Mouse (Mus musculus) limb, embryonic 15.5 days (tissue): ENCODE measurements around the gene Gnl3. TPM values are rescaled to one million over a fixed set of nuclear protein-coding genes. Genes with fewer than 3 reads are reported as not detected.

Experiments used
- ATAC-seq: fragments of 200-750 bp; cut with Nextera tagmentation; 2 replicates; pipeline ENCODE4 v1.8.0; 2017; ENCODE audit warnings: low read depth, moderate TSS enrichment; ENCODE audit not compliant: insufficient number of reproducible peaks, low FRiP score, low TSS enrichment
- H3K27ac ChIP-seq: fragments of 300-500 bp; sonication (generic); 2 replicates; pipeline ENCODE4 v1.5.1; 2015; ENCODE audit warnings: moderate library complexity, mild to moderate bottlenecking, inconsistent platforms
- H3K27me3 ChIP-seq: fragments of 300-500 bp; sonication (generic); 2 replicates; pipeline ENCODE4 v1.6.1; 2015; ENCODE audit warnings: inconsistent platforms
- H3K36me3 ChIP-seq: fragments of 300-500 bp; sonication (generic); 2 replicates; pipeline ENCODE4 v1.6.1; 2015; ENCODE audit warnings: inconsistent platforms
- H3K4me1 ChIP-seq: fragments of 300-500 bp; sonication (generic); 2 replicates; pipeline ENCODE4 v1.6.1; 2015; ENCODE audit warnings: inconsistent platforms
- H3K4me2 ChIP-seq: fragments of 300-500 bp; sonication (generic); 2 replicates; pipeline ENCODE4 v1.6.1; 2015; ENCODE audit warnings: mild to moderate bottlenecking, inconsistent platforms
- H3K4me3 ChIP-seq: fragments of 300-500 bp; sonication (generic); 2 replicates; pipeline ENCODE4 v1.5.1; 2015; ENCODE audit warnings: mild to moderate bottlenecking, inconsistent platforms
- H3K9ac ChIP-seq: fragments of 300-500 bp; sonication (generic); 2 replicates; pipeline ENCODE4 v1.6.1; 2015; ENCODE audit warnings: inconsistent platforms
- H3K9me3 ChIP-seq: fragments of 300-500 bp; sonication (generic); 2 replicates; pipeline ENCODE4 v1.6.1; 2016; ENCODE audit warnings: inconsistent platforms
- WGBS: fragments of 180-500 bp; shearing (Covaris S2); methylation state at CpG from one replicate; pipeline ENCODE4 v1.1.7; 2015; 5-methylcytosine and 5-hydroxymethylcytosine counted together
- polyA plus RNA-seq: library from polyadenylated mRNA; unstranded; fragments of >200 nt; fragmentation: Nextera tagmentation; extraction: Ambion mirVana; gene quantifications from 2 replicates; pipeline ENCODE4 v1.2.1, GENCODE M21; 2015

Gnl3 gene
- polyA plus RNA-seq: 105 and 113 TPM in 2 replicates

- ATAC-seq: peak; percentile 95
- peaks cover 19% of the 10 kb centered on the region for H3K4me1 ChIP-seq
- whole genome bisulfite sequencing: under 1% methylated on average over 40 of the region's 53 CpGs
- H3K4me2 ChIP-seq: peak within 1 kb of the TSS; percentile 67
- H3K4me3 ChIP-seq: peak within 1 kb of the TSS; percentile 74
- peak within 1 kb of the TSS; percentile 94 for H3K9ac ChIP-seq
- no peaks in the 10 kb centered on the region for H3K9me3 ChIP-seq
- no peaks in the 10 kb centered on the region for H3K27me3 ChIP-seq
- peak within 1 kb of the TSS; percentile 98 for H3K27ac ChIP-seq
- peaks cover 39% of the 10 kb centered on the region for H3K36me3 ChIP-seq
Observed at GRCm38 (mm10) chr14:31018860-31019291, at the start of gene Gnl3, which contains the start of gene Pbrm1. Gene Gnl3, minus strand, starts transcription at chr14:31019152. Gene Pbrm1, plus strand, starts transcription at chr14:31019138.

DNA sequence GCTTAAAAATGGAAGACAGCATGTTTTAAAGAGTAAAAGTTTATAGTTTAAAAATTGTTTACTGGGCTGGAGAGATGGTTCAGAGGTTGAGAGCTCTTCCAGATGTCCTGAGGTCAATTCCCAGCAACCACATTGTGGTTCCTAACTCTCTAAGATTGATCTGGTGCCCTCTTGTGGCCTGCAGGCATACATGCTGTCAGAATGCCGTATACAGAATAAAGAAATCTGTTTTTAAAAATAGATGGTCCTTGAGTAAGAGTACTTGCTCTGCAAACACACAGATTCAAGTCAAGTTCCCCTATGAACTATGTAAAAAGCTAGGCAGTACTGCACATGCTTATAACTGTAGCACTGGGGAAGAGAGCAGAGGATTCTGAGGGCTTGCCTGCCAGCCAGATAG lies 43.3 kb upstream of the Gnl3 start:
- no peak for ATAC-seq
- H3K9me3 ChIP-seq: no peaks in the 10 kb centered on the region
- H3K36me3 ChIP-seq: peaks cover 72% of the 10 kb centered on the region
- no peak overlapping the region for H3K27ac ChIP-seq
- H3K9ac ChIP-seq: no peak overlapping the region
- no peak overlapping the region for H3K4me2 ChIP-seq
- H3K4me3 ChIP-seq: no peak overlapping the region
- WGBS: 72% methylated on average over 1 of the region's 1 CpGs
- H3K4me1 ChIP-seq: no peaks in the 10 kb centered on the region
- H3K27me3 ChIP-seq: no peaks in the 10 kb centered on the region

- Histone ChIP-seq H3K9me3 (no peaks in the 10 kb centered on the region), H3K4me1 (no peaks in the 10 kb centered on the region), H3K4me2 (no peak overlapping the region), H3K27ac (no peak overlapping the region), H3K36me3 (peaks cover 66% of the 10 kb centered on the region), H3K27me3 (no peaks in the 10 kb centered on the region), H3K4me3 (no peak overlapping the region), H3K9ac (no peak overlapping the region)
- WGBS: 96% methylated on average over 1 of the region's 1 CpGs
- no peak for ATAC-seq
Observed at GRCm38 (mm10) chr14:31045817-31046216, 26.9 kb upstream of the Gnl3 start.

- no peak overlapping the region for H3K27ac ChIP-seq
- no peak overlapping the region for H3K4me2 ChIP-seq
- H3K9me3 ChIP-seq: no peaks in the 10 kb centered on the region
- peaks cover 60% of the 10 kb centered on the region for H3K36me3 ChIP-seq
- no peak overlapping the region for H3K4me3 ChIP-seq
- no peaks in the 10 kb centered on the region for H3K4me1 ChIP-seq
- no peaks in the 10 kb centered on the region for H3K27me3 ChIP-seq
- no peak for ATAC-seq
- WGBS: 87% methylated on average over 5 of the region's 5 CpGs
- no peak overlapping the region for H3K9ac ChIP-seq
Observed at GRCm38 (mm10) chr14:31045296-31045695, 26.3 kb upstream of the Gnl3 start.

DNA sequence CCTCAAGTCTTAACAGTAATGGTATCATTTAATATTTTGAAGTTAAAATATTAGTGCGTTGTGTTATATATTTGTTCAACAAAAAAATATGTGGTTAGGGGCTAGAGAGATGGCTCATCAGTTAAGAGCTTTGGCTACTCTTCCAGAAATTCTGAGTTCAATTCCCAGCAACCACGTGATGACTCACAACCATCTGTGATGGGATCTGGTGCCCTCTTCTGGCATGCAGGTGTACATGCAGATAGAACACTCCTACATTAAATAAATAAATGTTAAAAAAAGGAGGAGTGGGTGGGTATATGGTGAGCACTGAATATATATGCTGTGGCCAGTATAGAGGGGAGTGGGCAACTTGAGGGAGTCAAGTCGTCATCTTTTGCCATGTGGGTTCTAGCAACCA lies 6.8 kb upstream of the Gnl3 start:
- WGBS: 76% methylated on average over 3 of the region's 3 CpGs
- H3K36me3 ChIP-seq: peaks cover 51% of the 10 kb centered on the region
- H3K27me3 ChIP-seq: no peaks in the 10 kb centered on the region
- H3K4me2 ChIP-seq: no peak overlapping the region
- peaks cover under 1% of the 10 kb centered on the region; the same call in 1 of the 2 replicates for H3K4me1 ChIP-seq
- no peak overlapping the region for H3K4me3 ChIP-seq
- no peak for ATAC-seq
- no peak overlapping the region for H3K9ac ChIP-seq
- no peaks in the 10 kb centered on the region for H3K9me3 ChIP-seq
- no peak overlapping the region for H3K27ac ChIP-seq

- WGBS: 38% methylated on average over 1 of the region's 1 CpGs
- Histone ChIP-seq H3K9ac (no peak overlapping the region), H3K27me3 (no peaks in the 10 kb centered on the region), H3K9me3 (no peaks in the 10 kb centered on the region), H3K4me2 (no peak overlapping the region), H3K4me3 (no peak overlapping the region), H3K36me3 (peaks cover 34% of the 10 kb centered on the region), H3K4me1 (peaks cover 13% of the 10 kb centered on the region), H3K27ac (no peak overlapping the region)
- ATAC-seq: no peak
Observed at GRCm38 (mm10) chr14:31022579-31022978, 3.6 kb upstream of the Gnl3 start.

DNA sequence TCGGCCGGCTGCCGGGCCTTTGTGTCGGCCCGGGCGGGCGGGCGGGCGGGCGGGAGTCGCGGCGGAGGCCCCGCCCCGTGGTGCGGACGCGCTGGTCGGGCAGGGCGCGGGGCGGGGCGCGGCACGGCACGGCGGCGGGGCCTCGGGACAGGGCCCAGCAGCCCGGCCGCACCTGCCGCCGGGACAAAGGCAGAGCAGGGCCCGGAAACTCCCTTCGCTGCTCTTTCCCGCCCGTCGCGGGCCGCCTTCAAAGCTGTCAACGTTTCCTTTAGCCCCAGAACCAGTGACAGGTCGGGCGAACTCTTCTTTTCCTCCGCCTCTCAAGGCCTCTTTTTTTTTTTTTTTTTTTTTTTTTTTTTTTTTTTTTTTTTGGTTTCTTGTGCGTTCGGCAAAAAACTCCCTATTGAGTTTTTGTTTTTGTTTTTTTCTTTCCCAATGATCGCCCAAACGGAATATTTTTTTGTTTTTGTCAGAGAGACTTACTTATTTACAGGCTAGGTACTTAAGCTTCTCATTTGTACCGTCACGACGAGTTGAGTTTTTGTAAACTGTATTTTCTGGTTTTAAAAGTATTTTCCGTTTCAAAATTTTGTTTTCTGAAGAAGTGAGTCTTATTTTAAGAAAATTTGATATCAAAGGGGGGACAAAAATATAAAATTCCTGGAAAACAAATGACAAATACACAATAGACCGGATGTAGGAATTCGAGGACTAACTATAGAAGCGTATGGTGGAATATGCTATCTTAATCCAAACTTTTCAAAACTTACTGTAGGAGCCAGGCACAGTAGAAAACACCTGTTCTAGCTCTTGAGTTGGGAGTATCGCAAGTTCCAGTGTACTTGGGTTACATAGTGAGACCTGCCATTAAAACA lies 616 bp upstream of the Gnl3 start:
- Histone ChIP-seq H3K9ac (peak overlapping the region; percentile 94), H3K9me3 (no peaks in the 10 kb centered on the region), H3K27ac (peak overlapping the region; percentile 98), H3K4me3 (peak overlapping the region; percentile 74), H3K36me3 (peaks cover 37% of the 10 kb centered on the region), H3K4me2 (peak overlapping the region; percentile 50), H3K27me3 (no peaks in the 10 kb centered on the region), H3K4me1 (peaks cover 19% of the 10 kb centered on the region)
- peak; percentile 92 for ATAC-seq
- 2% methylated on average over 42 of the region's 56 CpGs for WGBS

- Histone ChIP-seq H3K27ac (no peak overlapping the region), H3K4me3 (peak overlapping the region; percentile 74), H3K9me3 (no peaks in the 10 kb centered on the region), H3K36me3 (peaks cover 46% of the 10 kb centered on the region), H3K9ac (peak overlapping the region; percentile 94), H3K4me1 (peaks cover 19% of the 10 kb centered on the region), H3K4me2 (peak overlapping the region; percentile 67), H3K27me3 (no peaks in the 10 kb centered on the region)
- 0% methylated on average over 2 of the region's 2 CpGs for WGBS
- no peak for ATAC-seq
Observed at GRCm38 (mm10) chr14:31017854-31018253, 1.1 kb downstream of the Gnl3 start.

DNA sequence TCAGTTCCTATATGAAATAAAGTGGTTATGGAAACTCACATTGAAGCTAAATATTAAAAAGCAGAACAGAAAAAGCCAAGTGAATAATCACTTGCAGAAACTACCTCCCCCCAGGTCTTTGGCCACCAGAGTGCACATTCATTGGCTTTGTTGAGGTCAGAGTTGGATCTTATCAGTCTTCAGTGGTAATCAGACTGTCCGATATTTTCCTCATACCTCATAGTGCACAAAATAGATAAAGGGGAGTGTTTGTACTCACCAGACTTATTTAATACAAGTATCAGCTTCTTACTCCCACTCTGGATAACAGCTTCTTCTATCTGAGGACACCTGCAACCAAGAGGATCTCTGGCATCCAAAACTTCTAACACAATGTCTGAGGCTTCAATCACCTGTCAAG lies 2.9 kb downstream of the Gnl3 start:
- H3K36me3 ChIP-seq: peaks cover 64% of the 10 kb centered on the region
- no peaks in the 10 kb centered on the region for H3K9me3 ChIP-seq
- H3K4me1 ChIP-seq: peaks cover 19% of the 10 kb centered on the region
- no peak overlapping the region for H3K4me2 ChIP-seq
- no peak for ATAC-seq
- H3K9ac ChIP-seq: no peak overlapping the region
- WGBS: 84% methylated on average over 1 of the region's 1 CpGs
- no peak overlapping the region for H3K27ac ChIP-seq
- H3K4me3 ChIP-seq: no peak overlapping the region
- H3K27me3 ChIP-seq: no peaks in the 10 kb centered on the region

GRCm38 (mm10) chr14:31013928-31014327 lies 5.0 kb downstream of the Gnl3 start:
- no peak overlapping the region for H3K4me3 ChIP-seq
- no peak overlapping the region for H3K9ac ChIP-seq
- no peaks in the 10 kb centered on the region for H3K27me3 ChIP-seq
- no peak overlapping the region for H3K27ac ChIP-seq
- no peak overlapping the region for H3K4me2 ChIP-seq
- no peak for ATAC-seq
- 95% methylated on average over 2 of the region's 2 CpGs for WGBS
- peaks cover 12% of the 10 kb centered on the region; the same call in 1 of the 2 replicates for H3K4me1 ChIP-seq
- no peaks in the 10 kb centered on the region for H3K9me3 ChIP-seq
- peaks cover 84% of the 10 kb centered on the region for H3K36me3 ChIP-seq

DNA sequence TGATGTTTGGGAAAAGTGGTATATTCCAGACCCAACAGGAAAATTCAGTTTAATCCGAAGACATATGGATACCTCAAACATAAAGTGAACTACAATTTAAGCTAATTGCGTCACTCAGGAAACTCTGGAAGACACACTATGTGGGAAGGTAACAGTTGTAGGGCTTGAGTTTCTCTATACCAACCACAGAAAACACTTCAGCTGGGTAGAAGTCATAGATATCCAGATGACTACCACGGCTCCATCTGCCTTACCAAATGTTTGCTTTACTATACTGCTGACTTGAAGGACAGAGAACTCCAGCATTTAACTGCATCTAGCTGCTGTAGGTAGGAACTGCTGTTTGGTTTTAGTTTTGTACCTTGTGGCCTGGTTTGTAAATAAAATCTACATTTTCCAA lies 7.4 kb downstream of the Gnl3 start:
- no peaks in the 10 kb centered on the region for H3K9me3 ChIP-seq
- ATAC-seq: no peak
- peaks cover 93% of the 10 kb centered on the region for H3K36me3 ChIP-seq
- no peaks in the 10 kb centered on the region for H3K27me3 ChIP-seq
- no peaks in the 10 kb centered on the region for H3K4me1 ChIP-seq
- H3K4me3 ChIP-seq: no peak overlapping the region
- H3K4me2 ChIP-seq: no peak overlapping the region
- no peak overlapping the region for H3K9ac ChIP-seq
- 92% methylated on average over 3 of the region's 3 CpGs for WGBS
- H3K27ac ChIP-seq: no peak overlapping the region

- ATAC-seq: no peak
- H3K4me2 ChIP-seq: no peak overlapping the region
- H3K4me1 ChIP-seq: peaks cover 7% of the 10 kb centered on the region
- no peaks in the 10 kb centered on the region for H3K27me3 ChIP-seq
- peaks cover 49% of the 10 kb centered on the region for H3K36me3 ChIP-seq
- WGBS: 66% methylated on average over 5 of the region's 5 CpGs
- no peak overlapping the region for H3K27ac ChIP-seq
- H3K9me3 ChIP-seq: no peaks in the 10 kb centered on the region
- H3K9ac ChIP-seq: no peak overlapping the region
- no peak overlapping the region for H3K4me3 ChIP-seq
Observed at GRCm38 (mm10) chr14:31006779-31007178, 12.2 kb downstream of the Gnl3 start.
